8 mouse cellular contexts compared by ENCODE assay signal in genomic region chr16:21778293-21778866, GRCm38 (mm10). TPM values are rescaled to one million over a fixed set of nuclear protein-coding genes. Genes with fewer than 3 reads are reported as not detected.
DNase-seq lines count a peak whose midpoint lies in the region; ATAC-seq and TF ChIP-seq lines count a peak whose summit lies in the region.

No protein-coding gene starts in this region.

- 68% methylated on average over 3 of the region's 3 CpGs for WGBS in spleen, adult 2 months
- WGBS in embryonic facial prominence, embryonic 14.5 days, result 42% methylated on average over 3 of the region's 3 CpGs
- WGBS in hindbrain, postnatal 0 days, result 43% methylated on average over 3 of the region's 3 CpGs

- no peaks in the 10 kb centered on the region for H3K27me3 ChIP-seq in spleen, adult 2 months (ENCODE audit: control insufficient read depth, insufficient read depth, low read length)
- no peaks in the 10 kb centered on the region for H3K27me3 ChIP-seq in embryonic facial prominence, embryonic 14.5 days (replicated peaks; ENCODE audit: control insufficient read depth, insufficient read depth, low read length)
- no peaks in the 10 kb centered on the region for H3K27me3 ChIP-seq in hindbrain, postnatal 0 days (ENCODE audit: insufficient read depth, low read length)

- no peak overlapping the region for H3K27ac ChIP-seq in spleen, adult 2 months (ENCODE audit: insufficient read depth, low read length)
- H3K27ac ChIP-seq in embryonic facial prominence, embryonic 14.5 days (replicated peaks; ENCODE audit: low read depth, low read length), result no peak overlapping the region
- H3K27ac ChIP-seq in hindbrain, postnatal 0 days, result no peak overlapping the region

- no peak for DNase-seq in spleen, adult 2 months (ENCODE audit: low read depth in 1 of 2, low spot score in 2 of 2)
- DNase-seq in spleen, adult 18-20 months, result no peak
- peak; percentile 28 for DNase-seq in embryonic facial prominence, embryonic 14.5 days (ENCODE audit: low spot score)
- DNase-seq in hindbrain, postnatal 0 days (ENCODE audit: low spot score), result peak; percentile 46
- peak; percentile 26 for DNase-seq in lung, postnatal 14 days
- DNase-seq in right cerebral cortex, postnatal 10 days (ENCODE audit: low spot score in 2 of 2), result no peak
- no peak for DNase-seq in layer of hippocampus, adult 9-10 months (ENCODE audit: low spot score)

- H3K9ac ChIP-seq in embryonic facial prominence, embryonic 14.5 days (ENCODE audit: low read depth, low read length), result peak overlapping the region; percentile 37; the same call in 1 of the 2 replicates
- no peak overlapping the region for H3K9ac ChIP-seq in hindbrain, postnatal 0 days (replicated peaks; ENCODE audit: low read length)

- H3K36me3 ChIP-seq in spleen, adult 2 months (ENCODE audit: control insufficient read depth, insufficient read depth, low read length), result peaks cover 4% of the 10 kb centered on the region
- no peaks in the 10 kb centered on the region for H3K36me3 ChIP-seq in embryonic facial prominence, embryonic 14.5 days (ENCODE audit: control insufficient read depth, insufficient read depth, low read length)
- no peaks in the 10 kb centered on the region for H3K36me3 ChIP-seq in hindbrain, postnatal 0 days (ENCODE audit: insufficient read depth, low read length)

- no peak for TF ChIP-seq POLR2A in spleen, adult 2 months (IDR thresholded peaks at IDR 0.05; ENCODE audit: low read depth, low read length)

- TF ChIP-seq CTCF in spleen, adult 2 months (IDR thresholded peaks at IDR 0.05; ENCODE audit: extremely low read depth, insufficient read depth, insufficient read length, insufficient replicate concordance), result no peak
- no peak for TF ChIP-seq CTCF in hindbrain, postnatal 0 days (IDR thresholded peaks at IDR 0.05; ENCODE audit: low read depth)

- no peaks in the 10 kb centered on the region for H3K9me3 ChIP-seq in embryonic facial prominence, embryonic 14.5 days (ENCODE audit: control insufficient read depth, low read length)
- H3K9me3 ChIP-seq in hindbrain, postnatal 0 days (ENCODE audit: low read length), result no peaks in the 10 kb centered on the region

- peak overlapping the region; percentile 35 for H3K4me2 ChIP-seq in embryonic facial prominence, embryonic 14.5 days (ENCODE audit: low read depth, low read length)
- peak overlapping the region; percentile 35; the same call in 1 of the 2 replicates for H3K4me2 ChIP-seq in hindbrain, postnatal 0 days (ENCODE audit: low read depth, low read length)

- 0 out of 2 replicates have a peak overlapping the region, but pooled peaks have one; percentile 11 for H3K4me3 ChIP-seq in spleen, adult 2 months (ENCODE audit: extremely low read depth, insufficient read depth, insufficient read length)
- peak overlapping the region; percentile 25 for H3K4me3 ChIP-seq in embryonic facial prominence, embryonic 14.5 days (ENCODE audit: low read depth, low read length)
- H3K4me3 ChIP-seq in hindbrain, postnatal 0 days (ENCODE audit: low read length), result peak overlapping the region; percentile 19

- no peaks in the 10 kb centered on the region for H3K4me1 ChIP-seq in spleen, adult 2 months (ENCODE audit: control insufficient read depth, insufficient read depth, insufficient read length)
- H3K4me1 ChIP-seq in embryonic facial prominence, embryonic 14.5 days (ENCODE audit: control insufficient read depth, insufficient read depth, low read length), result no peaks in the 10 kb centered on the region
- no peaks in the 10 kb centered on the region for H3K4me1 ChIP-seq in hindbrain, postnatal 0 days (ENCODE audit: insufficient read depth, low read length)

- no peak for ATAC-seq in embryonic facial prominence, embryonic 14.5 days (ENCODE audit: low read depth)
- no peak for ATAC-seq in hindbrain, postnatal 0 days
- no peak for ATAC-seq in frontal cortex, adult (ENCODE audit: low TSS enrichment)

RNA-seq across cellular contexts. Expression of gene Ehhadh, which starts 9.2 kb away (rescaled TPM):
- 1.4 and 1.7 TPM in 2 replicates for polyA plus RNA-seq in spleen, adult 2 months (2012; rRNA removed)
- polyA plus RNA-seq in embryonic facial prominence, embryonic 14.5 days (2014; fragmentation: Nextera tagmentation; extraction: Ambion mirVana), result 2.2 and 2.5 TPM in 2 replicates
- 2.6 and 4.0 TPM in 2 replicates for total RNA-seq in hindbrain, postnatal 0 days (2014; rRNA removed)
- 2.2 and 2.3 TPM in 2 replicates for polyA plus RNA-seq in hindbrain, postnatal 0 days (2015; fragmentation: Nextera tagmentation; extraction: Ambion mirVana)

RNA-seq across cellular contexts. Expression of gene Map3k13, which starts 15.8 kb away (rescaled TPM):
- polyA plus RNA-seq in spleen, adult 2 months (2012; rRNA removed), result 0.16 and 0.20 TPM in 2 replicates
- 0.84 and 0.95 TPM in 2 replicates for polyA plus RNA-seq in embryonic facial prominence, embryonic 14.5 days (2014; fragmentation: Nextera tagmentation; extraction: Ambion mirVana)
- 12.8 and 12.9 TPM in 2 replicates for total RNA-seq in hindbrain, postnatal 0 days (2014; rRNA removed)
- 3.9 and 4.5 TPM in 2 replicates for polyA plus RNA-seq in hindbrain, postnatal 0 days (2015; fragmentation: Nextera tagmentation; extraction: Ambion mirVana)

Comparison
In these comparisons a context has a peak if more than half of its experiments do, and no peak if none do; other contexts are left out.
1. DNase-seq: peak in embryonic facial prominence, embryonic 14.5 days (single experiment), hindbrain, postnatal 0 days (single experiment) and lung, postnatal 14 days (single experiment); none in spleen, adult 2 months (0 of 2), spleen, adult 18-20 months (0 of 2), right cerebral cortex, postnatal 10 days (0 of 2) and layer of hippocampus, adult 9-10 months (single experiment).
2. Peak in every context shown above with its lines, with median percentiles within 50 percentile points of each other: H3K4me3 ChIP-seq.